Mouse (Mus musculus) intestine, postnatal 0 days (tissue): ENCODE measurements around the gene 2610528J11Rik. TPM values are rescaled to one million over a fixed set of nuclear protein-coding genes. Genes with fewer than 3 reads are reported as not detected.

ENCODE experiments used
- ATAC-seq: fragments of 200-750 bp; cut with Nextera tagmentation; 2 replicates; pipeline ENCODE4 v1.8.0; 2017; ENCODE audit warnings: mild to moderate bottlenecking, moderate TSS enrichment, moderate library complexity
- H3K27ac ChIP-seq: fragments of 300-500 bp; sonication (generic); 2 replicates; pipeline ENCODE4 v1.5.1; 2014; ENCODE audit warnings: mild to moderate bottlenecking, low read depth, low read length, moderate library complexity
- H3K27me3 ChIP-seq: fragments of 300-500 bp; sonication (generic); replicated peaks from 2 replicates; pipeline ENCODE4 v1.6.1; 2014; ENCODE audit warnings: low read length, mixed read lengths; ENCODE audit not compliant: control insufficient read depth, insufficient read depth
- H3K36me3 ChIP-seq: fragments of 300-500 bp; sonication (generic); 2 replicates; pipeline ENCODE4 v1.6.1; 2014; ENCODE audit warnings: mild to moderate bottlenecking, moderate library complexity; ENCODE audit not compliant: control insufficient read depth, insufficient read depth
- H3K4me1 ChIP-seq: fragments of 300-500 bp; sonication (generic); replicated peaks from 2 replicates; pipeline ENCODE4 v1.6.1; 2014; ENCODE audit warnings: antibody characterized with exemption, low read length, mixed read lengths; ENCODE audit not compliant: control insufficient read depth, insufficient read depth
- H3K4me2 ChIP-seq: fragments of 300-500 bp; sonication (generic); replicated peaks from 2 replicates; pipeline ENCODE4 v1.6.1; 2014; ENCODE audit warnings: low read depth, mild to moderate bottlenecking, moderate library complexity
- H3K4me3 ChIP-seq: fragments of 300-500 bp; sonication (generic); 2 replicates; pipeline ENCODE4 v1.5.1; 2014; ENCODE audit warnings: low read depth, low read length
- H3K9ac ChIP-seq: fragments of 300-500 bp; sonication (generic); 2 replicates; pipeline ENCODE4 v1.6.1; 2014; ENCODE audit warnings: mild to moderate bottlenecking, low read depth, low read length
- H3K9me3 ChIP-seq: fragments of 300-500 bp; sonication (generic); 2 replicates; pipeline ENCODE4 v1.6.1; 2016; ENCODE audit warnings: mixed run types; ENCODE audit not compliant: control insufficient read depth
- CTCF ChIP-seq: sonication (generic); IDR thresholded peaks from 2 replicates; pipeline ENCODE4 v1.5.1; 2016; ENCODE audit warnings: low read depth, mild to moderate bottlenecking, control low read depth, antibody characterized with exemption, moderate library complexity
- WGBS: fragments of 180-500 bp; shearing (Covaris S2); extraction: QIAGEN DNeasy Blood & Tissue Kit; methylation state at CpG from one replicate; pipeline ENCODE4 v1.1.7; 2014; 5-methylcytosine and 5-hydroxymethylcytosine counted together
- polyA plus RNA-seq: library from polyadenylated mRNA; unstranded; fragments of >200 nt; fragmentation: Nextera tagmentation; extraction: Ambion mirVana; gene quantifications from 2 replicates; pipeline ENCODE4 v1.2.1, GENCODE M21; 2015

Gene 2610528J11Rik
- polyA plus RNA-seq, 1 experiment from 2014 or later: 119 TPM

DNA sequence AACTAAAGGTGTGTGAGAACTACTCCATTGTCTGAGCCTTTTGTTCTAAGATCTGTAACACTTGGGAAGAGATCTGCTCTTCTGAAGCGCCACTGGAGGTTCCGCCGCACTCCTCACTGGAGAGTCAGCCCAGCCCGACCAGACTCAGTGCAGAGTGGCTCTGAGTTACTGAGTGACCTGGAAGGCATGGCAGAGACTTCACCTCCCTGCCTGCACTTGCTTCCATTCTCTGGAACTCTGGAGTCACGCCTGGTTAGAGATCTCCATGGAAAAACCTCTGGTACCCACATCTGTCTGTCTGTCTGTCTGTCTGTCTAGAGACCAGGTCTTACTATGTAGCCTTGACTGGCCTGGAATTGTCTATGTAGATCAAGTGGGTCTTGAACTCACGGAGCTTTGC is 8.8 kb downstream of the 2610528J11Rik start:
- 79% methylated on average over 6 of the region's 6 CpGs for WGBS
- Histone ChIP-seq H3K9me3 (no peaks in the 10 kb centered on the region), H3K27me3 (no peaks in the 10 kb centered on the region), H3K4me2 (no peak overlapping the region), H3K4me1 (no peaks in the 10 kb centered on the region), H3K36me3 (peaks cover 4% of the 10 kb centered on the region; the same call in 1 of the 2 replicates), H3K27ac (no peak overlapping the region), H3K9ac (no peak overlapping the region), H3K4me3 (no peak overlapping the region)
- no peak for ATAC-seq
- no peak for TF ChIP-seq CTCF

DNA sequence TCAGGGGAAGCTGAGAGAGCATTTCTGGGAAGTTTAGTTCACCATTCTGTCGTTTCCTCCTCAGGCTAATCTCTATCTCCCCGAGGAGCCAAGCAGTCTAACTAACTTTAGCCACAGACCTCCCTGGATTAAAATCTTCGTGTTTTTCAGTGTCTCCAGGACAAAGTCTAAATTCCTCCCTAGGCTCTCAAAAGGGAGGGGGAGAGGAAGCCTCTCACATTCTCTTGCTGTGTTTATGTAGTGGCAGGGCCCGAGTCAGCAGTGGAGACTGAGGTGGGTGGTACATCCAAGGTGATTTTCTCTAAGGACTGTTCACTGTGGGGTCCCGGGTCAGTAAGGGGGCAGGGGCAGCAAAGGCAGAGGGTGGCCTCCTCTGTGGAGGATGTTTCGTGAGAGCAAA is 11.0 kb downstream of the 2610528J11Rik start:
- TF ChIP-seq CTCF: no peak
- no peaks in the 10 kb centered on the region for H3K27me3 ChIP-seq
- no peaks in the 10 kb centered on the region for H3K36me3 ChIP-seq
- no peak overlapping the region for H3K9ac ChIP-seq
- no peaks in the 10 kb centered on the region for H3K9me3 ChIP-seq
- 24% methylated on average over 6 of the region's 6 CpGs for WGBS
- ATAC-seq: no peak
- no peak overlapping the region for H3K4me2 ChIP-seq
- H3K4me3 ChIP-seq: no peak overlapping the region
- no peak overlapping the region for H3K27ac ChIP-seq
- no peaks in the 10 kb centered on the region for H3K4me1 ChIP-seq

DNA sequence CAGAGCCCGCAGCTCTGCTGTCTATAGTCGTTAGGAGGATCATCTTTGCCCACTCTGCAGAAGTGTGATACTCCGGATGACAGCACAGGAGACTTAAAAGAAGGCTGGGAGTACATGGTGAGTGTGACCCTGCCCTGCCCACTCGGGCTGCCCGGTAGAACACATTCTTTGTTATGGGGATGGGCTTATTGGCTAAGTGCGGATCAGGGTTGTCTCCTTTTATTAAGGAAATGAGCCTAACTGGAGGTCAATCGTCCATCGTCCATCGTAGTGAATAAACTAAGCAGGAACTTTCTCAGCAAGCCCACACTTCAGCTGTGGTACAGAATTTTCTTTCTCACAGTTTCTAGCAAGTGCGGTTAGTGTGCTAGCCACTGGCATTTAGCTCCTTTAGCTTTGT is 13.1 kb downstream of the 2610528J11Rik start:
- WGBS: 48% methylated on average over 10 of the region's 10 CpGs
- Histone ChIP-seq H3K4me3 (no peak overlapping the region), H3K36me3 (no peaks in the 10 kb centered on the region), H3K4me2 (no peak overlapping the region), H3K27ac (no peak overlapping the region), H3K4me1 (peaks cover 6% of the 10 kb centered on the region; the same call in 1 of the 2 replicates), H3K9me3 (no peaks in the 10 kb centered on the region), H3K9ac (no peak overlapping the region), H3K27me3 (no peaks in the 10 kb centered on the region)
- TF ChIP-seq CTCF: no peak
- no peak for ATAC-seq

DNA sequence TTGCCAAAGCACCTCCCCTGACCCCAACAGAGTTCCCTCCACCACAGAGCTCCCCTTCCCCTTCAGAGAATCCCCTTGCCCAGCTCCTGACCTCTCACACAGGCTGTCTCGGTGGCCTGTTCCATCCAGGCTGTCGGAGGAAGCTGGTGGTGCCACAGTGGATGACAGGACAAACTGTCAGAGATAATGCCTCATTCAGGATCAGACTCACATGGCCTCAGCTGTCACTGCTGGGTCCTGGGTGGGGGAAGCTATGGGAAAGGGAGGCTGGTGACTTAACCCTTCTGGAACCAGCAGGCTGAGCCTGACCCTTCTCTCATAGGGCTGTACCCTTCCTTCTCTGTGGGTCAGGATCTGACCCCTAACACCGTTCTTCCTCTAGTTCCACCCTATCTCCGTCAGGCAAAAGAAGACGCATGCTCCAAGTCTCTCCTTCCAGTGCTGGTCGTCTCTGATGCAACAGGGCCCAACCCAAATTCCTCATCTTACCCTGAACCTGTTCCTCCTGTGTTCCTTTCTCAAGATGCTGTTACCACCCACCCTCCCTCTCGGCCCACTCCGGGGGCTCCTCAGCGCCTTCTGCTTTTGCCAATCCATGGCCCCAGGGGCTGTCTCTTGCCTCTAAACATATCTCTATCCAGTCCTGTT is 15.8 kb downstream of the 2610528J11Rik start:
- H3K9ac ChIP-seq: peak overlapping the region; percentile 46; the same call in 1 of the 2 replicates
- no peak for TF ChIP-seq CTCF
- no peaks in the 10 kb centered on the region; the same call in 1 of the 2 replicates for H3K27me3 ChIP-seq
- 0 out of 2 replicates have a peak overlapping the region, but pooled peaks have one; percentile 92 for H3K27ac ChIP-seq
- WGBS: 40% methylated on average over 9 of the region's 9 CpGs
- H3K4me2 ChIP-seq: peak overlapping the region; percentile 65
- peak overlapping the region; percentile 37 for H3K4me3 ChIP-seq
- no peaks in the 10 kb centered on the region for H3K36me3 ChIP-seq
- H3K9me3 ChIP-seq: no peaks in the 10 kb centered on the region
- no peak for ATAC-seq
- peaks cover 7% of the 10 kb centered on the region; the same call in 1 of the 2 replicates for H3K4me1 ChIP-seq

DNA sequence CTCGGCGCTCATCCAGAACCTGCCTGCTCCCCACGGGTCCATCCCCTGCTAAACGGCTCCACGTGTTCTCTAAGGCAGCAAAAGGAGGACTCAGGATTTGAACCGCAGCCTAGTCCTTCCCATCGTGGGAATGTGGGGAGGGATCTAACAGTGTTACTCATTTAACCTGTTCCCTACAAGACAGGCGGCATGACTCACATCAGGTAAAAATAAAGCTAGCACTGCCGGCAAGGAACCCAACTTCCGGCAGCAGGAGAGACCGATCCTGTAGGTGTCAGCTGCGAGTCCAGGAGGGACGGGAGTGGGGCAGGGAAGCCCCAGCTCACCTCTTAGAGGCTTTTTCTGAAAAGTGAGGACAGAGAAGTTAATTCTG is 16.3 kb downstream of the 2610528J11Rik start:
- Histone ChIP-seq H3K36me3 (no peaks in the 10 kb centered on the region), H3K4me1 (peaks cover 7% of the 10 kb centered on the region; the same call in 1 of the 2 replicates), H3K9ac (peak overlapping the region; percentile 46), H3K27ac (peak overlapping the region; percentile 92), H3K4me3 (peak overlapping the region; percentile 37), H3K4me2 (peak overlapping the region; percentile 65), H3K9me3 (no peaks in the 10 kb centered on the region), H3K27me3 (no peaks in the 10 kb centered on the region; the same call in 1 of the 2 replicates)
- TF ChIP-seq CTCF: peak; percentile 38; the same call in 1 of the 2 replicates
- 5% methylated on average over 13 of the region's 13 CpGs for WGBS
- ATAC-seq: peak; percentile 66

DNA sequence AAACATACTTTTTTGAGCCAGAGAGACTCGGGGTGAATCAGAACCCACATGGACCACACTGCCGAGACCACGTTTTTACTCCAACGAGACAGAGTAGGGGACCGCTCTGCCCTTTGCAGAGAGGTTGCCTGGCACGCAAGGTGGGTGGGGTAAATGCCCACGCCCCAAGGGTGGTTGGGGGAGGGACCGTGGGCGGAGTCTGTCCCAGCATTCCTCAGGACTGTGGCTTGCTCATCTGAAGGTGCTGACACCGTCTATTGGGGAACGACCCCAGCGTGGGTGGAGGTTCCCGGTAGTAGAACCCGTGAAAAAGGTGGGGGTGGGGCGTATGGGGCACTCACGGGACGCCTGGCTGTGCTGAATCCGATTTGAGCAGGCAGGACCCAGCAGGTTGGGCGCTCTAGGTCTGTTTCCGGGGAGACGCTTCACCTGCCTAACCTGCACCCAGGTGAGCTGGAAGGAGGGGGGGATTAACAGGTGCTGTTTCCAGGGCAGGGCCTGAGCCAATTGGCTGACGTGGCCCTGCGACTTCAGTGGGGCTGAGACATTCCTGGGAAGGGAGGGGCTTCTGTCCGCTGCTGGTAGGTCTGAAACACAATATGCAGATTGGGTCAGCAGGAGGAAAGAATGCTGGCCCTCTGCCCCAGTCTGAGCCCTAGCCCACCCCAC is 16.9 kb downstream of the 2610528J11Rik start, which contains the start of gene Tmem125:
Gene Tmem125 (minus strand): TSS at position 453 of the 669 bp plus-strand sequence.
- no peak for TF ChIP-seq CTCF
- under 1% methylated on average over 24 of the region's 24 CpGs for whole genome bisulfite sequencing
- Histone ChIP-seq H3K27me3 (no peaks in the 10 kb centered on the region; the same call in 1 of the 2 replicates), H3K36me3 (no peaks in the 10 kb centered on the region), H3K9me3 (no peaks in the 10 kb centered on the region), H3K4me3 (peak within 1 kb of the TSS; percentile 37), H3K4me2 (peak within 1 kb of the TSS; percentile 65), H3K27ac (peak within 1 kb of the TSS; percentile 92), H3K9ac (peak within 1 kb of the TSS; percentile 46), H3K4me1 (peaks cover 7% of the 10 kb centered on the region; the same call in 1 of the 2 replicates)
- ATAC-seq: peak; percentile 93
